Mouse (Mus musculus) liver, adult 2 months (tissue): Measurements from ENCODE around the gene Ffar2.

Source experiments
- CTCF ChIP-seq: fragments of 200-500 bp; IDR thresholded peaks from 2 replicates; pipeline ENCODE4 v1.5.1; 2011; ENCODE audit warnings: low read depth, low read length, control low read depth
- POLR2A ChIP-seq: fragments of 200-500 bp; IDR thresholded peaks from 2 replicates; pipeline ENCODE4 v1.6.1; 2011; ENCODE audit warnings: low read length, control low read depth; ENCODE audit not compliant: insufficient read depth; ENCODE audit errors: extremely low read depth

DNA sequence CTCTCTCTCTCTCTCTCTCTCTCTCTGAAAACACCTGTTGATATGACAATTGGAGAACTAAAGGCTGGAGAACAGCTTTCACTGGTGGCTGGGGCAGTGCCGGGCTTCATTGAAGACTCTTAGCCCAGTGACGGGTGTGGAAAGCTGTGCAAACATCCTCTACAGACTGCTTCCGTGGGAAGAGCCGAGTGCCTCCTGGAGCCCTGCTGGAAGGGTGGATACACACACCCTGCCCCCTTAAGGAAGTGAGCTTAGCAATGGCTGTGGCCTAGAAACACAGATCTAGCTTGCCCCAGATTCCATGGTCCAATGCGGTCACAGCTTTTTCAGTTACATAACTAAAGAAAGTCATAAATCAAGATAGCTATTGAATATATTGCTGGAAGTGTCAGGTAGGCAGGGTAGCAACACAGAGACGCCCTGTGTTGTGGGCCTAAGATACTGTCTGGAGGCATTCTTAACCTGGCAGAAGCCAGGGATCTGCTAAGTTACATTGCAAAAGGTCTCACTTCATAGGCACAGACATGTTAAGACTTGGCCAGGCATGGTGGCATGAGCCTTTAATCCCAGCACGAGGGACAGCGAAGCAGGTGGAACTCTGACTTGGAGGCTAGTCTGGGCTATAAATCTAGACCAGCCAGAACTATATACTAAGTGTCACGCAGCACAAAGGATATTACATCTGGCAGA is 19.4 kb downstream of the Ffar2 start:
- no peak for TF ChIP-seq POLR2A
- no peak for TF ChIP-seq CTCF
